Mouse (Mus musculus) stomach, postnatal 0 days (tissue): Measurements from ENCODE around the gene Btaf1. TPM values are rescaled to one million over a fixed set of nuclear protein-coding genes. Genes with fewer than 3 reads are reported as not detected.

Experiments
- ATAC-seq: fragments of 200-750 bp; cut with Nextera tagmentation; 2 replicates; pipeline ENCODE4 v1.8.0; 2017; ENCODE audit not compliant: low FRiP score, low TSS enrichment
- DNase-seq: peaks from one replicate; pipeline ENCODE4 v3.0.0-alpha.2; 2016; ENCODE audit warnings: low spot score
- H3K27ac ChIP-seq: fragments of 300-500 bp; sonication (generic); replicated peaks from 2 replicates; pipeline ENCODE4 v1.5.1; 2014; ENCODE audit warnings: mild to moderate bottlenecking, control low read depth
- H3K27me3 ChIP-seq: fragments of 300-500 bp; sonication (generic); 2 replicates; pipeline ENCODE4 v1.6.1; 2014; ENCODE audit warnings: low read length; ENCODE audit not compliant: control insufficient read depth, insufficient read depth
- H3K36me3 ChIP-seq: fragments of 300-500 bp; sonication (generic); 2 replicates; pipeline ENCODE4 v1.6.1; 2014; ENCODE audit warnings: low read length, mixed read lengths; ENCODE audit not compliant: control insufficient read depth, insufficient read depth
- H3K4me1 ChIP-seq: fragments of 300-500 bp; sonication (generic); replicated peaks from 2 replicates; pipeline ENCODE4 v1.6.1; 2014; ENCODE audit warnings: antibody characterized with exemption; ENCODE audit not compliant: control insufficient read depth, insufficient read depth
- H3K4me2 ChIP-seq: fragments of 300-500 bp; sonication (generic); replicated peaks from 2 replicates; pipeline ENCODE4 v1.6.1; 2014; ENCODE audit warnings: low read depth, mild to moderate bottlenecking, control low read depth, moderate library complexity
- H3K4me3 ChIP-seq: fragments of 300-500 bp; sonication (generic); 2 replicates; pipeline ENCODE4 v1.5.1; 2014; ENCODE audit warnings: low read depth, low read length, control low read depth
- H3K9ac ChIP-seq: fragments of 300-500 bp; sonication (generic); 2 replicates; pipeline ENCODE4 v1.6.1; 2014; ENCODE audit warnings: mild to moderate bottlenecking, low read length, control low read depth, mixed read lengths
- H3K9me3 ChIP-seq: fragments of 300-500 bp; sonication (generic); 2 replicates; pipeline ENCODE4 v1.6.1; 2016; ENCODE audit warnings: low read length; ENCODE audit not compliant: control insufficient read depth
- CTCF ChIP-seq: IDR thresholded peaks from 2 replicates; pipeline ENCODE4 v1.5.1; 2016; ENCODE audit warnings: antibody characterized with exemption, low read depth, mild to moderate bottlenecking, moderate library complexity
- EP300 ChIP-seq: optimal IDR thresholded peaks from 2 replicates; pipeline ENCODE3; 2016; ENCODE audit warnings: antibody characterized with exemption
- WGBS: fragments of 180-500 bp; shearing (Covaris S2); extraction: QIAGEN DNeasy Blood & Tissue Kit; methylation state at CpG from one replicate; pipeline ENCODE4 v1.1.7; 2014; 5-methylcytosine and 5-hydroxymethylcytosine counted together
- polyA plus RNA-seq: library from polyadenylated mRNA; unstranded; fragments of >200 nt; fragmentation: Nextera tagmentation; extraction: Ambion mirVana; gene quantifications from 2 replicates; pipeline ENCODE4 v1.2.1, GENCODE M21; 2015

Gene Btaf1
- polyA plus RNA-seq, 1 experiment from 2014 or later, result 2.8 TPM

- 86% methylated on average over 5 of the region's 5 CpGs for WGBS
- H3K4me1 ChIP-seq, result no peaks in the 10 kb centered on the region
- no peaks in the 10 kb centered on the region for H3K9me3 ChIP-seq
- H3K4me3 ChIP-seq, result no peak overlapping the region
- no peaks in the 10 kb centered on the region for H3K36me3 ChIP-seq
- TF ChIP-seq EP300 (no peak), CTCF (no peak)
- no peak overlapping the region for H3K9ac ChIP-seq
- H3K27ac ChIP-seq, result no peak overlapping the region
- DNase-seq (no peak), ATAC-seq (no peak)
- no peaks in the 10 kb centered on the region for H3K27me3 ChIP-seq
- H3K4me2 ChIP-seq, result no peak overlapping the region
These were observed 105.6 kb downstream of the Btaf1 start for GRCm38 (mm10) chr19:37031446-37031845.

- Histone ChIP-seq H3K27me3 (no peaks in the 10 kb centered on the region), H3K4me3 (no peak overlapping the region), H3K4me1 (no peaks in the 10 kb centered on the region), H3K36me3 (no peaks in the 10 kb centered on the region), H3K9ac (no peak overlapping the region), H3K27ac (no peak overlapping the region), H3K9me3 (no peaks in the 10 kb centered on the region), H3K4me2 (no peak overlapping the region)
- DNase-seq (no peak), ATAC-seq (no peak)
- WGBS, result 86% methylated on average over 2 of the region's 2 CpGs
- no peak for TF ChIP-seq EP300
- TF ChIP-seq CTCF, result no peak
These were observed 106.5 kb downstream of the Btaf1 start for GRCm38 (mm10) chr19:37032364-37032763.

GRCm38 (mm10) chr19:37040906-37041305, 115.0 kb downstream of the Btaf1 start:
- Histone ChIP-seq H3K9ac (no peak overlapping the region), H3K4me1 (no peaks in the 10 kb centered on the region), H3K27ac (no peak overlapping the region), H3K9me3 (no peaks in the 10 kb centered on the region), H3K4me2 (no peak overlapping the region), H3K27me3 (no peaks in the 10 kb centered on the region), H3K36me3 (no peaks in the 10 kb centered on the region), H3K4me3 (no peak overlapping the region)
- DNase-seq (no peak), ATAC-seq (no peak)
- TF ChIP-seq EP300, result no peak
- TF ChIP-seq CTCF, result no peak

GRCm38 (mm10) chr19:37044431-37044830, 118.6 kb downstream of the Btaf1 start:
- no peak for TF ChIP-seq CTCF
- TF ChIP-seq EP300, result no peak
- Histone ChIP-seq H3K9me3 (no peaks in the 10 kb centered on the region), H3K27ac (no peak overlapping the region), H3K4me2 (no peak overlapping the region), H3K4me1 (no peaks in the 10 kb centered on the region), H3K27me3 (no peaks in the 10 kb centered on the region), H3K9ac (no peak overlapping the region), H3K4me3 (no peak overlapping the region), H3K36me3 (no peaks in the 10 kb centered on the region)
- ATAC-seq, result peak; percentile 45; the same call in 1 of the 2 replicates
- peak; percentile 36 for DNase-seq
- 62% methylated on average over 10 of the region's 10 CpGs for WGBS

- Histone ChIP-seq H3K4me3 (no peak overlapping the region), H3K9me3 (no peaks in the 10 kb centered on the region), H3K36me3 (no peaks in the 10 kb centered on the region), H3K4me2 (no peak overlapping the region), H3K4me1 (no peaks in the 10 kb centered on the region), H3K27ac (no peak overlapping the region), H3K27me3 (no peaks in the 10 kb centered on the region), H3K9ac (no peak overlapping the region)
- no peak for TF ChIP-seq EP300
- no peak for TF ChIP-seq CTCF
- WGBS, result 85% methylated on average over 6 of the region's 6 CpGs
- ATAC-seq (0 out of 2 replicates have a peak, but pooled peaks have one; percentile 57), DNase-seq (no peak)
These were observed 122.6 kb downstream of the Btaf1 start for GRCm38 (mm10) chr19:37048507-37048906.

GRCm38 (mm10) chr19:37050643-37051345, 124.9 kb downstream of the Btaf1 start:
- TF ChIP-seq EP300 (no peak), CTCF (peak; percentile 88)
- Histone ChIP-seq H3K4me2 (no peak overlapping the region), H3K36me3 (no peaks in the 10 kb centered on the region), H3K4me1 (no peaks in the 10 kb centered on the region), H3K9ac (no peak overlapping the region), H3K4me3 (no peak overlapping the region), H3K27me3 (no peaks in the 10 kb centered on the region), H3K9me3 (no peaks in the 10 kb centered on the region), H3K27ac (no peak overlapping the region)
- WGBS, result 67% methylated on average over 4 of the region's 4 CpGs
- ATAC-seq (0 out of 2 replicates have a peak, but pooled peaks have one; percentile 54), DNase-seq (peak; percentile 47)
